21 mouse cellular contexts compared by ENCODE assay signal in genomic region chr6:8354846-8355245, GRCm38 (mm10).
"Had no signal": no experiment of that assay in that cellular context is flagged by ENCODE, and none has a peak within 500 bp of the region (broad histone marks: within the 10 kb centered on the region; RNA-seq: fewer than 3 reads in every experiment).

No protein-coding gene starts in this region.

- H3K36me3 ChIP-seq: intestine, embryonic 15.5 days; kidney, embryonic 15.5 days; limb, embryonic 10.5 days; limb, embryonic 13.5 days; liver, embryonic 12.5 days; liver, embryonic 15.5 days; lung, embryonic 15.5 days; midbrain, embryonic 12.5 days had no signal

- H3K9ac ChIP-seq: intestine, embryonic 15.5 days; kidney, embryonic 15.5 days; limb, embryonic 13.5 days; liver, embryonic 12.5 days; liver, embryonic 15.5 days; lung, embryonic 15.5 days; midbrain, embryonic 12.5 days had no signal

- ATAC-seq: intestine, embryonic 15.5 days; liver, embryonic 12.5 days had no signal

- H3K27ac ChIP-seq: intestine, embryonic 15.5 days; kidney, embryonic 15.5 days; limb, embryonic 10.5 days; liver, embryonic 12.5 days; liver, embryonic 15.5 days; lung, embryonic 15.5 days; stomach, postnatal 0 days had no signal

- DNase-seq: kidney, adult 11 months; kidney, adult 8-10 months; kidney, postnatal 10 days; kidney, postnatal 36 days; liver; lung, adult 18-20 months; lung, postnatal 10 days; lung, postnatal 36 days; right cerebral cortex, adult 18-20 months; right cerebral cortex, postnatal 14 days; right cerebral cortex, postnatal 4 days had no signal

- H3K9me3 ChIP-seq: intestine, embryonic 15.5 days; kidney, embryonic 15.5 days; limb, embryonic 10.5 days; limb, embryonic 13.5 days; liver, embryonic 12.5 days; liver, embryonic 15.5 days; lung, embryonic 15.5 days; megakaryocyte, embryonic 14.5 days; midbrain, embryonic 12.5 days had no signal

- H3K4me1 ChIP-seq: lung, embryonic 15.5 days had no signal

- H3K4me2 ChIP-seq: intestine, embryonic 15.5 days; kidney, embryonic 15.5 days; limb, embryonic 13.5 days; liver, embryonic 12.5 days; liver, embryonic 15.5 days; lung, embryonic 15.5 days; midbrain, embryonic 12.5 days had no signal

- H3K4me3 ChIP-seq: intestine, embryonic 15.5 days; kidney, embryonic 15.5 days; limb, embryonic 10.5 days; limb, embryonic 13.5 days; liver, embryonic 12.5 days; liver, embryonic 15.5 days; lung, embryonic 15.5 days; megakaryocyte, embryonic 14.5 days; midbrain, embryonic 12.5 days had no signal

- H3K27me3 ChIP-seq: intestine, embryonic 15.5 days; kidney, embryonic 15.5 days; limb, embryonic 13.5 days; liver, embryonic 12.5 days; liver, embryonic 15.5 days; lung, embryonic 15.5 days; megakaryocyte, embryonic 14.5 days; midbrain, embryonic 12.5 days had no signal
